Mouse (Mus musculus) hindbrain, embryonic 14.5 days (tissue): ENCODE measurements around the gene Chst3. TPM values are rescaled to one million over a fixed set of nuclear protein-coding genes. Genes with fewer than 3 reads are reported as not detected.
"Not testable (repeated sequence)": the region's sequence is repeated elsewhere in the genome, so short reads cannot be mapped to it uniquely, and the experiment has no call there.

Experiments used
- ATAC-seq: fragments of 200-750 bp; cut with Nextera tagmentation; 2 replicates; pipeline ENCODE4 v1.8.0; 2017; ENCODE audit warnings: moderate number of reproducible peaks, mild to moderate bottlenecking, moderate TSS enrichment, moderate library complexity; ENCODE audit not compliant: low FRiP score
- DNase-seq: peaks from one replicate; pipeline ENCODE4 v3.0.0-alpha.2; 2015; ENCODE audit warnings: low spot score
- H3K27ac ChIP-seq: fragments of 300-500 bp; sonication (generic); 2 replicates; pipeline ENCODE4 v1.5.1; 2014; ENCODE audit warnings: mild to moderate bottlenecking, moderate library complexity
- H3K27me3 ChIP-seq: fragments of 300-500 bp; sonication (generic); 2 replicates; pipeline ENCODE4 v1.6.1; 2014; ENCODE audit warnings: mild to moderate bottlenecking, low read length, mixed read lengths; ENCODE audit not compliant: control insufficient read depth, insufficient read depth
- H3K36me3 ChIP-seq: fragments of 300-500 bp; sonication (generic); replicated peaks from 2 replicates; pipeline ENCODE4 v1.6.1; 2014; ENCODE audit not compliant: control insufficient read depth, insufficient read depth
- H3K4me1 ChIP-seq: fragments of 300-500 bp; sonication (generic); replicated peaks from 2 replicates; pipeline ENCODE4 v1.6.1; 2014; ENCODE audit warnings: antibody characterized with exemption, low read length, mixed read lengths; ENCODE audit not compliant: control insufficient read depth, insufficient read depth
- H3K4me2 ChIP-seq: fragments of 300-500 bp; sonication (generic); replicated peaks from 2 replicates; pipeline ENCODE4 v1.6.1; 2014; ENCODE audit warnings: mild to moderate bottlenecking, moderate library complexity
- H3K4me3 ChIP-seq: fragments of 300-500 bp; sonication (generic); replicated peaks from 2 replicates; pipeline ENCODE4 v1.5.1; 2014; ENCODE audit warnings: mild to moderate bottlenecking, low read length
- H3K9ac ChIP-seq: fragments of 300-500 bp; sonication (generic); 2 replicates; pipeline ENCODE4 v1.6.1; 2014
- H3K9me3 ChIP-seq: fragments of 300-500 bp; sonication (generic); 2 replicates; pipeline ENCODE4 v1.6.1; 2016; ENCODE audit warnings: low read length; ENCODE audit not compliant: control insufficient read depth
- WGBS: fragments of 180-500 bp; shearing (Covaris S2); extraction: QIAGEN DNeasy Blood & Tissue Kit; methylation state at CpG from one replicate; pipeline ENCODE4 v1.1.7; 2014; 5-methylcytosine and 5-hydroxymethylcytosine counted together
- polyA plus RNA-seq: library from polyadenylated mRNA; unstranded; fragments of >200 nt; fragmentation: Nextera tagmentation; extraction: Ambion mirVana; gene quantifications from 2 replicates; pipeline ENCODE4 v1.2.1, GENCODE M21; 2014

Gene Chst3
- polyA plus RNA-seq, 1 experiment from 2014 or later: 1.2 TPM

DNA sequence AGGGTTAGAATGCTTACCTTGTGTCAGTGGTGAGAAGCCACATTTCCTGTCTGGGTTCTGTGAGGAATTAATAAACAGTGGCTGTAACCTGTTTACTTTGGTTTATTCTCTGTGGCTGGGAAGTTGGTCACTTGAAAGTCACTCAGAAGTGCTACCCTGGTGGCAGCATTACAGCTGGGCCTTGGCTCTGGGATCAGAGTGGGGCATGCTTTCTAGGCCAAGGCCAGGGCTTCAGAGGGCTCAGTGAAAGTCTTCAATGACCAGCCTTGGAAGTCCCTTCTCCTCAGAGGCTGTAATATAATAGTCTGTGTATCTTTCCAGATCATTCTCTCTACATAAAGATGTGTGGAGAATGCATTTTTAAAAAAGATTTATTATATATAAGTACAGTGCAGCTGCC is 63.0 kb downstream of the Chst3 start:
- no peaks in the 10 kb centered on the region for H3K36me3 ChIP-seq
- H3K27ac ChIP-seq: no peak overlapping the region
- H3K9ac ChIP-seq: no peak overlapping the region
- no peaks in the 10 kb centered on the region for H3K27me3 ChIP-seq
- no peaks in the 10 kb centered on the region for H3K4me1 ChIP-seq
- no peak overlapping the region for H3K4me2 ChIP-seq
- no peak overlapping the region for H3K4me3 ChIP-seq
- H3K9me3 ChIP-seq: no peaks in the 10 kb centered on the region
- ATAC-seq (no peak), DNase-seq (no peak)

- Histone ChIP-seq H3K4me2 (no peak overlapping the region), H3K27ac (no peak overlapping the region), H3K9ac (no peak overlapping the region), H3K4me3 (no peak overlapping the region), H3K27me3 (no peaks in the 10 kb centered on the region), H3K9me3 (no peaks in the 10 kb centered on the region), H3K4me1 (no peaks in the 10 kb centered on the region), H3K36me3 (no peaks in the 10 kb centered on the region)
- ATAC-seq (no peak), DNase-seq (no peak)
- 66% methylated on average over 6 of the region's 6 CpGs for WGBS
These were observed 67.9 kb downstream of the Chst3 start for GRCm38 (mm10) chr10:60151107-60151663.

- Histone ChIP-seq H3K9me3 (no peaks in the 10 kb centered on the region), H3K36me3 (no peaks in the 10 kb centered on the region), H3K27me3 (no peaks in the 10 kb centered on the region), H3K4me2 (no peak overlapping the region), H3K27ac (no peak overlapping the region), H3K9ac (no peak overlapping the region), H3K4me3 (no peak overlapping the region), H3K4me1 (no peaks in the 10 kb centered on the region)
- 3% methylated on average over 5 of the region's 5 CpGs for WGBS
- DNase-seq (peak; percentile 91), ATAC-seq (peak; percentile 67)
These were observed 71.0 kb downstream of the Chst3 start for GRCm38 (mm10) chr10:60148087-60148486.

GRCm38 (mm10) chr10:60147510-60148047 is 71.5 kb downstream of the Chst3 start:
- not testable (repeated sequence) for H3K4me1 ChIP-seq, DNase-seq, H3K4me3 ChIP-seq, H3K9me3 ChIP-seq, H3K27ac ChIP-seq, H3K27me3 ChIP-seq, H3K9ac ChIP-seq, H3K36me3 ChIP-seq, H3K4me2 ChIP-seq
- 0 out of 2 replicates have a peak, but pooled peaks have one; percentile 12 for ATAC-seq
- WGBS: 69% methylated on average over 10 of the region's 10 CpGs

DNA sequence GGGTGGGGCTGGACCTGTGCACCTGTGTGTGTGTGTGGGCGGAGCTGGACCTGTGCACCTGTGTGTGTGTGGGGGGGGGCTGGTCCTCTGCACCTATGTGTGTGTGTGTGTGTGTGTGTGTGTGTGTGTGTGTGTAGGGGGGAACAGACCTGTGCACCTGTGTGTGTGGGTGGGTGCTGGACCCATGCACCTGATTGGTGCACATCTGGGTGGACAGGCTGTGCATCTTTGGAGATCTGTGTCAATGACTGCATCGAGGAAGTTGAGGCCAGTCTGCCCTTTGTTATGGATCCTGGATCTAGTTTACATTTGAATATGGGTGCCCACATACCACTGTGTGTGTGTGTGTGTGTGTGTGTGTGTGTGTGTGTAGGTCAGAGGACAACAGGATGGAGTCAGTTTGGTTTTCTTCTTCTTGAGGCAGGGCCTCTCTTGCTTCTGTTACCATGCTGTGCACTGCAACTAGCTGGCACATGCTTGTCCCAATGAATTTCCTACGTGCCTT is 77.4 kb downstream of the Chst3 start:
- Histone ChIP-seq H3K27ac (no peak overlapping the region), H3K27me3 (no peaks in the 10 kb centered on the region), H3K4me2 (no peak overlapping the region), H3K4me3 (no peak overlapping the region), H3K4me1 (no peaks in the 10 kb centered on the region), H3K9me3 (no peaks in the 10 kb centered on the region), H3K36me3 (no peaks in the 10 kb centered on the region), H3K9ac (no peak overlapping the region)
- 94% methylated on average over 3 of the region's 3 CpGs for WGBS
- ATAC-seq: no peak
- no peak for DNase-seq

GRCm38 (mm10) chr10:60140751-60141150 is 78.3 kb downstream of the Chst3 start:
- H3K27ac ChIP-seq: no peak overlapping the region
- no peaks in the 10 kb centered on the region for H3K36me3 ChIP-seq
- no peak overlapping the region for H3K9ac ChIP-seq
- no peak overlapping the region for H3K4me2 ChIP-seq
- no peak for DNase-seq
- no peaks in the 10 kb centered on the region for H3K27me3 ChIP-seq
- H3K4me1 ChIP-seq: no peaks in the 10 kb centered on the region
- no peaks in the 10 kb centered on the region for H3K9me3 ChIP-seq
- no peak overlapping the region for H3K4me3 ChIP-seq
- 83% methylated on average over 4 of the region's 4 CpGs for WGBS
- no peak for ATAC-seq

- no peaks in the 10 kb centered on the region for H3K36me3 ChIP-seq
- no peak overlapping the region for H3K4me3 ChIP-seq
- WGBS: 92% methylated on average over 5 of the region's 5 CpGs
- H3K27ac ChIP-seq: no peak overlapping the region
- H3K4me1 ChIP-seq: no peaks in the 10 kb centered on the region
- H3K9ac ChIP-seq: no peak overlapping the region
- H3K27me3 ChIP-seq: no peaks in the 10 kb centered on the region
- no peaks in the 10 kb centered on the region for H3K9me3 ChIP-seq
- ATAC-seq (no peak), DNase-seq (no peak)
- no peak overlapping the region for H3K4me2 ChIP-seq
These were observed 80.4 kb downstream of the Chst3 start for GRCm38 (mm10) chr10:60138680-60139079.

DNA sequence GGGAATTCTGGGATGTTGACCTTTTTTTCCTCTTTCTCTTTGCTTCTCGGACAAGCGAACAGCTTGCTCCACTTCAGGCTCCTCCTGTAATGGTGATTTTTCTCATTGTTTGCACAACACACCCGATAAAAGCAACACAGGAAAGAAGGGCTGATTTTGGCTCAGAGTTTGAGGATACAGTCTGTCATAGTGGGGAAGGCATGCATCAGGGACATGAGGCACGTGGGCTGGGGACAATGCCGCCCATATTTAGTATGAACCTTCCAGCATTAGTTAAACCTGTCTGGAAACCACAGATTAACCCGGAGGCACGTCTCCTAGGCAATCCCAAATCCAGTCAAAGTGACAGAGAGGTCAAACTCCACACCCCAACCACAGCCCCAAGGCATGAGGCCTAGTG is 82.1 kb downstream of the Chst3 start:
- Histone ChIP-seq H3K4me1 (no peaks in the 10 kb centered on the region), H3K27me3 (no peaks in the 10 kb centered on the region), H3K9ac (no peak overlapping the region), H3K4me2 (no peak overlapping the region), H3K9me3 (no peaks in the 10 kb centered on the region), H3K27ac (no peak overlapping the region), H3K4me3 (no peak overlapping the region), H3K36me3 (peaks cover 8% of the 10 kb centered on the region)
- WGBS: 80% methylated on average over 7 of the region's 7 CpGs
- no peak for ATAC-seq
- DNase-seq: no peak

GRCm38 (mm10) chr10:60136010-60136409 is 83.0 kb downstream of the Chst3 start:
- not testable (repeated sequence) for ATAC-seq, H3K4me3 ChIP-seq, H3K4me2 ChIP-seq, DNase-seq, H3K27ac ChIP-seq, H3K27me3 ChIP-seq, H3K9ac ChIP-seq, H3K4me1 ChIP-seq, H3K9me3 ChIP-seq
- peaks cover 17% of the 10 kb centered on the region for H3K36me3 ChIP-seq
- WGBS: 47% methylated on average over 1 of the region's 1 CpGs

DNA sequence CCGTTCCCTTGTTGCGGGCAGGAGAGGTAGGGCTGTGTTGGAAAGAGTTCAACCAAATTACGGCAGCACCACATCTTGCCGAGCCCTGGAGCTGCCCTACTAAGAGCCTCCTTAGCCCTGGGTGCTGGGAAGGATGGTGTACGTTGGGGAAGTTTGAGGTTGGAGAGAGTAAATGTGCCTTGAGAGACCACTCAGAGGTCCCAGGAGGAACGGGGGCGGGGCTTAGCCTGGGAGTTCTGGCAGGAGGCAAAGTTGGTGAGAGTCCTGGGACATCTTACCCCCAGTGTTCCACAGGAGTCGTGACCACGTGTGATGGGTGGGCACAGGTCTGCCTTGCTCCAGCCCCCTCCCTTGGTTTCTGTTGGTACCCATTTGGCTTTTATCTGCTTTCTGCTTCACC is 84.9 kb downstream of the Chst3 start:
- Histone ChIP-seq H3K27ac (no peak overlapping the region), H3K4me1 (no peaks in the 10 kb centered on the region), H3K4me2 (no peak overlapping the region), H3K36me3 (peaks cover 35% of the 10 kb centered on the region), H3K4me3 (no peak overlapping the region), H3K9me3 (no peaks in the 10 kb centered on the region), H3K9ac (no peak overlapping the region), H3K27me3 (no peaks in the 10 kb centered on the region)
- ATAC-seq (no peak), DNase-seq (no peak)
- WGBS: 57% methylated on average over 9 of the region's 9 CpGs
